Mouse (Mus musculus) CH12.LX (cell line): ENCODE results near the gene Cdhr5.

Experiments
- EP300 ChIP-seq: IDR thresholded peaks from 2 replicates; pipeline ENCODE4 v1.6.1; 2011; ENCODE audit warnings: low read length, improper control_type of control experiment
- MAX ChIP-seq: IDR thresholded peaks from 2 replicates; pipeline ENCODE4 v1.6.1; 2011; ENCODE audit warnings: low read length, improper control_type of control experiment
- ZKSCAN1 ChIP-seq: IDR thresholded peaks from 2 replicates; pipeline ENCODE4 v1.6.1; 2012; ENCODE audit warnings: low read depth, inconsistent platforms, low read length, improper control_type of control experiment, borderline replicate concordance

GRCm38 (mm10) chr7:141231551-141231950 is 45.0 kb downstream of the Cdhr5 start:
- TF ChIP-seq ZKSCAN1 (no peak), MAX (no peak), EP300 (no peak)
